Mouse (Mus musculus): ENCODE data around the gene Trip12. TPM values are rescaled to one million over a fixed set of nuclear protein-coding genes. Genes with fewer than 3 reads are reported as not detected.

The Trip12 gene
- total RNA-seq, 2 experiments from 2014 or later = 113 to 203 TPM

DNA sequence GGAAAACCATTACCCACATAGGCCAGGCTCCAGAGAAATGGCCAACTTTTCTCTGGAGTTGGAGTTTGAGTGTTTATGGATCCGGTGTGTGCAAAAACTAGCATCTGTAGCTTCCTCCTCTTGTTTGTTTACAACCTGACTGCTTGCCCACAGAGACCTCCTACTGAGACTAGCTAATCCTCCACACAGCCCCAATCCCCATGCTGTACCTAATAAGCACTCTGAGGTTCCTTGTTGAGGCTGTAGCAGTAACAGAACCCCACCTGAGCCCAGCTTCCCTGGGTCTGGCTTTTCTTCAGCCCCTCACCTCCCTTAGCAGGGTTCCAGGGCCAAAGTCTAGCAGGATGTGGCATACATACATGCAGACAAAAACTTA, 20.9 kb upstream of the Trip12 start:
- no peak for ATAC-seq (replicated peaks; ENCODE audit: low FRiP score, poor library complexity, severe bottlenecking)

DNA sequence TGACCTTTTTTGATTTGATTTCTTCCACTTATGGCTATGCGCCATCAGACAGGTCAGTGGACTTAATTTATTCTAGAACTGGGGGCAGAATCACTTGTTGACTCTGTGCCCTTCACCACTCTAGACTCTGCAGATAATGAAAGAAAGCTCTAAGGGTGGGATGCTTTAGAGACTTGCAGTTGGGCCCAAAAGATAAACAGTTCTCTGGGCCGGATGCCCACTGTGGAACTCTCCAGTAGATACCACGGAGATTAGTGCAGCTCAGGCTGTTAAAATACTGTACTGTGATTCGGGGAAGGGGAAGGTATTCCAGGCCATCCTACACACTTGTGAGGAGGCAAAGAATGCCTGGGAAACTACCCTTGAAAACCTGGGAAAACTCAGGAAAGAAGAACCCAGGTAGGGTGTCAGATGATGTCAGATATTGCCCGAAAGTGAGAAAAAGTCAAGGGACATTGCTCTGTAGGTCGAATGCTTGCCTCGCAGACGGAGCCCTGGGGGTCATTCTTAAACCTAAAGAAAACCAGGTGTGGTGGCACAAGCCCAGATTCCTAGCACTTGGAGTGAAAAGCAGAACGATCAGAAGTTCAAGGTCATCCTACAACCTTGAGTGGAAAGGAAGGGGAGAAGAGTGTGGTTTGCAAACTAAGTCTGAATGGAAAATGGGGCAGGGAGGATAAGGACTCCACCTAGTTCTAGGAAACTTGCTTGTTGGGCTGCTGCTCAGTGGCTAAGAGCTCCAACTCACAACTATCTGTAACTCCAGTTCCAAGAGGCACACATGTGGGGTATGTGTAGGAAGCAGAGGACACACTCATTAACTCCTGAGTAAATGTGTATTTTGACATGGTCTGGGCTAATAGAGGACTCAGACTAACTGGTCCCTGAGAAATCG, 20.3 kb upstream of the Trip12 start:
- no peak for ATAC-seq (replicated peaks; ENCODE audit: low FRiP score, poor library complexity, severe bottlenecking)

DNA sequence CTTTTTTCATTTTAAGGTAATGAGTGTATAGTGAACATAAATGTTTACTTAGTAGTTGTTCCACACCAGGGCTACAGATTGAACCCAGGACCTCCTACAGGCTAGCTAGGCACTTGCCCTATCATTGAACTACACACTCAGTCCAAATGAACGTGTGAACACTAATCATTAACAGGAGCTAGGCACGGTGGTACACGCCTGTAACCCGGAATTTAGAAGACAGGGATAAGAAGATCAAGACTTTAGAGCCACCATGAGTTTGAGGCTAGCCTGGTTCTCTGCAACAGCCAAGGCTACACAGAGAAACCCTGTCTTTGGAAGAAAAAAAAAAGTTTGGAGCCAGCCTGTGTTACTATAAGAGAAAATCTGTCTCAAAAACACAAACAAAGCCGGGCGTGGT, 19.3 kb upstream of the Trip12 start:
- no peak for ATAC-seq (replicated peaks; ENCODE audit: low FRiP score, poor library complexity, severe bottlenecking)

DNA sequence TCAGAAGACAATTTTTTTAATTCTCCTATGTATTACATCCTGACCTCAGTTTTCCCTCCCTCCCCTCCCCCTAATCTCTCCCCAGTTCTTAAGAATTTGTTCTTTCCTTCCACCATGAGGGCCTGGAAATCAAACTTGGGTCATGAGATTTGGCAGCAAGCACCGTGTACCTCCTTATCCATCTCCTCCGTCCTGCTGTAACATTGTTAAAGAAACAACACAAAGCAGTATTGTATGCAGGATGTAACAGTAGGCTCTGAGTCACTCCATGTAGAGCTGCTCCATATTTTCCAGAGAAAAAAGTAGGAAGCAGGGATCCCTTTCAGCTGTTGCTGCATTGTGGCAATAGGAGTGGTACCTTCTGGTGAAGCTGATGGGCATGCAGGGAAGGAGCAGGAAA, 15.4 kb upstream of the Trip12 start:
- ATAC-seq (replicated peaks; ENCODE audit: low FRiP score, poor library complexity, severe bottlenecking) = no peak

DNA sequence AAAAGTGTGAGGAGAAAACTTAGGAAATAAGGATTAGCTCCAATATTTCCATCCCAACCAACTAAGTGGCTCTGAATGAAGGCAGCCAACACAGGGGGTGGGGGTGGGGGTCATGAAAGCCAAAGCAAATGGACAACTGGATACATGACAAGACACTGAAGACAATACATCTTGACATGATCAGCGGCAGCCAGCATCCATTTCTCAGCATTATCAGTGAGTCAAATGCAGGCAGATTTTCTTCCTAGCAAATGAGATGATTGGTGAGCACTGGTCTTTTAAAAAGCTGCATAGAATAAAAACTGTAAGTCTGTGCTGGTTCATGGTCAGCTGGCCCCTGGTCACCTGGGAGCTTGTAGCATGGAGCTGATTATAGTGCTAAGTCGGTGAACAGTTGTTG, 14.7 kb upstream of the Trip12 start:
- ATAC-seq (replicated peaks; ENCODE audit: low FRiP score, poor library complexity, severe bottlenecking) = no peak

DNA sequence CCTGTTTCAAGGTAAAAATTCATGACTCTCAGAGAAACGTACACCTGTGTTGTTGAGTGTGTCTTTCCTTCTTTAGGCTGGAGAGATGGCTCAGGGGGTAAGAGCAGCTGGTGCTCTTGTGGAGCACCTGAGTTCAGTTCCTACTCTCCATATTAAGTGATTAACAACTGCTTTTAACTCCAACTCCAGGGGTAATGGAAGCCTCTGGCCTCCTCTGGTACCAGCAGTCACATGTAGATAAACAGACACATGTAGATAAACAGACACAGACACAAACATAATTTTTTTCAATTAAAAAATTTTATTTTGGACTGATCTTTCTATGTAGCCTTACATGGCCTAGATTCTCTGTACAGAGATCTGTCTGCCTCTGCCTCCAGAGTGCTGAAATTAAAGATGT, 13.4 kb upstream of the Trip12 start:
- no peak for ATAC-seq (replicated peaks; ENCODE audit: low FRiP score, poor library complexity, severe bottlenecking)

DNA sequence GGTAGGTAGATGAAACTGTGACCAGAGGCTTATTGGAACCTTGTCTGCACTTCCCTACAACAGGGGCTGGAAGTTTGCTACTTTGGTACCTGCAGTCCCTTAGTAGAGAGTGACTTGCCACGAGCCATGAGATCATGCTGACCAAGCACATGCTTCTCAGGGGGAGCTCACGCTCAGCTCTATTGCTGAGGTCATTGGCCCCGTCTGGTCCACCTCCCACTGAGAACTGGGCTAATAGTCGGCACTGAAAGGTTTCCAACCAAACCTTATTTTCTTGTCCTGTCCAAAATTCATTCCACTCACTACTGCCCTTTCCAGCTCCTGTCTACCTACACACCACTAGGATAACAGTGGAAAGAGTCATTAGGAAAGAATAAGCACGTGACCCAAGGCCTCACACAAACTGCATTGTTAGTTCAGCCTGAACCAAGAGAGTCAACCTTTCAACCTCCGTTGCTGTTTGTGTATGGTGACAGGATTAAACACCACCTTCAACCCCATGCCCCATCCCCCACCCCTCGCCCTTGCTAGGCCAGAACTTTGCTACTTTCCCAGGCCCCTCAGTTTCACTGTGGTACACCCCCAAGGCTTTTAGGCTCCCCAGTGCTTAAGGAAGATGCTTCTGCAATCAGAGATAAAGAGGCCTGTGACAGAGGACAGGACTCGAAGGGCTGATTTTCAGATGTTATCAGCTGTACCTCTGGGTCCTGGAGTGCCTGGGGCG, 11.4 kb upstream of the Trip12 start:
- ATAC-seq (replicated peaks; ENCODE audit: low FRiP score, poor library complexity, severe bottlenecking) = no peak

DNA sequence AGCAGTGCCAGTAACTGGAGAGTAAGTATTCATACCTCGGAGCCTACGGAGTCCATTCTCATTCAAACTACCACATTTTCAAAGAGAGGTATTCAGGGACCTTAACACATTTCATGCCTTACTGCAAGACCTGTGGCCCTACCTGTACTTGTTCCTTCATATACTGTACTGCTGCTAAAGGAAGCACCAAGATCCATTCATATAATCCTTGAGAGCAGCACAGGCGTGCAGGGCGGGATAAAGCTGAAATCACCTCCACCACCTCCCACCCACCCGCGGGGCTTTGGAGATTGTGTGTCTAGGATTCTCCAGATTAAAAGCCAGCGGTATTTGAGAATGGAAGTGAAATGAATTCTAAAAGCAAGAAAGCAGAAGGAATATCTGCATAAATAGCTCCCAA, 10.2 kb upstream of the Trip12 start:
- ATAC-seq (replicated peaks; ENCODE audit: low FRiP score, poor library complexity, severe bottlenecking) = no peak

DNA sequence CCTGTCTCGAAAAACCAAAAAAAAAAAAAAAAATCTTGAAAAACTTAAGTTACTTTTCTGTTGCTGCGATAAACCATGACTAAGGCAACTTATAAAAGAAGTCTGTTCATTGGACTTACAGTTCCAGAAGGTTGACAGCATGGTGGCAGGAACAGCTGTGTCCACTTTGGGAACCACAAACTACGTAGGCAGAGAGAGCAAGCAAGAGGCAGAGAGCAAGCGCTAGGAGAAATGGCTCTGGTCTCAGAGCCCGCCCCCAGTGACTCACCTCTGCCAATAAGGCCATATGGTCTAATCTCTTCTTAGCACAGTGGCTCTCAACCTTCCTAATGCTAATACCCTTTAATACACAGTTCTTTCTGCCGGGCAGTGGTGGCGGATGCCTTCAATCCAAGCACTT, 9.5 kb upstream of the Trip12 start:
- no peak for ATAC-seq (replicated peaks; ENCODE audit: low FRiP score, poor library complexity, severe bottlenecking)

DNA sequence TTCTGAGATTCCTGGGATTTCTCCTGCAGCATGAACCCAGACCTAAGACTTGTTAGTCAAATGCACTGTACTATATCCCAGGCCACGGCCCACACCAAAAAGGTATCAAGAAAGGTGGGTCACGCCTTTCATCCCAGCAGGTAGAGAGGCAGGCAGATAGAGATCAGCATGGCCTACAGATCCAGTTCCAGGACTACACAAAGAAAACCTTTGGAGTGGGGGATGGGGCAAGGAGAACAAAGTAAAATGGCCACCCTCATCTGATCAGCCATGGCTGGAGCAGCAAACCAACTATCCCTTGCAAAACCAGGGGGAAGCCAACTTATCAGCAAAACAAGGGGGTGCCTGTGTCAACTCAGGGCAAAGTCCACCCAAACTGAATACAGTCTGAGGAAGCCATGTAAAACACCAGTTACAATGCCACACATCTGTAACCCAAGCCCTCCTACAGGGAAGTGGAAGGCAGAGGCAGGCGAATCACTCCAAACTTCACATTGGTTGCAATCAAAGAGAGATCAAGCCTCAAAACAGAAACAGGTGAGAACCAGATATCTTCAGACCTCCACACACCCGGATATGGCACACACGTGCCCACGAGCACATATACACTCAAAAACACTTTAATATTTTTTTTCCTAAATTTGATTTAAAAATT, 8.6 kb upstream of the Trip12 start:
- no peak for ATAC-seq (replicated peaks; ENCODE audit: low FRiP score, poor library complexity, severe bottlenecking)

DNA sequence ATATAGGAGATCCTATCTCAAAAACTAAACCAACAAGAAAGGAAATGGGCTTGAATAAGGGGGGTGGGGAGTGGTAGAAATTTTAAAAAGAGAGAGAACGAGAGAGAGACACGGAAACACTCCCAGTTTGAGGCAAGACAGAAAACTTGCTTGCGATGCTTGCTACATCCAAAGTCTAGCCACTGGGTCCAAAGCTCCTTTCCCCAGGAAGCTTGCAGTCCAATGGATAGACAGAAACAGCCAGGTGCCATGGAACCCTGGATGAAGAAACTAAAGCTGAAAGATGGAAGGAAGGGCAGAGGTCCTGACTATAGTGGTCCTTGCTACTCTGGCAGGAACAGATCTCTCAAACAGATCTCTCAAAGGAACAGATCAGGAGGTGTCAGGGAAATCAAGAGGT, 8.0 kb upstream of the Trip12 start:
- no peak for ATAC-seq (replicated peaks; ENCODE audit: low FRiP score, poor library complexity, severe bottlenecking)

DNA sequence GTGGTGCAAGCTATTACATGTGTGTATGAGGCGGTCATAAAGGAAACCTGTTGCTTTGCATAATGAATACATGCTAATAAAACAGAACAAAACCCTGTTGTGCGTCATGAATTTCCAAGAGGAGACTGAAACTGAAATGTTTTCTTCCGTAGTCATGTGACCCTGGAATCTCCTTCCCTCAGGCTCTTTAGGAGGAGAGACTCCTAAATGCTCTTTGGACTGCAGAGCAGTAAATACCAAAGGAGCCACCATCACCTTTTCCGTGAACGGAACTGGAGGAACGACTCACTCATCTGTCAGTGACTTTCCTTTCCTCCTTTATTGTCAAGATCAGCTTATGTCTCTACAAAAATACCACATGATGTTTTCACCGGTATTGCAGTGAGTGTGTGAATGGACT, 7.4 kb upstream of the Trip12 start:
- ATAC-seq (replicated peaks; ENCODE audit: low FRiP score, poor library complexity, severe bottlenecking) = no peak

DNA sequence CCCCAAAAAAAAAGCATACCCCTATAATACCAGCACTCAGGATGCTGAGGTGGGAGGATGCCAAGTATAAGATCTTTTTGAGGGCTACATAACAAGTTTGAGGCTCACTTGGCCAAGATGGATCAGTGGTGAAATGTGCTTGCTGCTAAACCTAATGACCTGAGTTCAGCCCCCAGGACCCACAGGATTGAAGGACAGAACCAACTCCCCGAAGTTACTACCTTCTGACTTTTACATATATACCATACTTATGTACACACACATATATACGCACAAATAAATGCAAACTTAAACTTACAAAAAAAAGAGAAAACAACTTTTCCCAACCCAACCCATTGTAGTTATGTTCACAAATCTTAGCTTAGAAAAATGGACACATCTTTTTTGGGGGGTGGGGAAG, 3.0 kb upstream of the Trip12 start:
- ATAC-seq (replicated peaks; ENCODE audit: low FRiP score, poor library complexity, severe bottlenecking) = no peak

DNA sequence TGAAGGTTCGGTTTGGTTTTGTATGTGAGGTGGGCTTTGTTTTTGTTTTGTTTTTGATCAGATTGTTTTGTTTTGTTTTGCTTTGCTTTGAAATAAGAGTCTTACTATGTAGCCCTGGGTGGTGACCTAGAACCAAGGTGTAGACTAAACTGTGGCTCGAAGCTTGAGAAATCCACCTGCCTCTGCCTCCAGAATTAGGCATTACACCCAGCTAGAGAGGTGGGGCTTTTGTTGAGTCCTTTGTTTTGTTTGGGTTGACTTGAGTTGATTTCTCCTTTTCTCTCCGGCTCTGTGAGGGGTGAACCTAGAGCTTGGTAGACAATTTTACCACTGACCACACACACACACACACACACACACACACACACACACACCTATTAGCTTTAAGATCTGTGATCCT, 745 bp upstream of the Trip12 start:
- ATAC-seq (replicated peaks; ENCODE audit: low FRiP score, poor library complexity, severe bottlenecking) = no peak

DNA sequence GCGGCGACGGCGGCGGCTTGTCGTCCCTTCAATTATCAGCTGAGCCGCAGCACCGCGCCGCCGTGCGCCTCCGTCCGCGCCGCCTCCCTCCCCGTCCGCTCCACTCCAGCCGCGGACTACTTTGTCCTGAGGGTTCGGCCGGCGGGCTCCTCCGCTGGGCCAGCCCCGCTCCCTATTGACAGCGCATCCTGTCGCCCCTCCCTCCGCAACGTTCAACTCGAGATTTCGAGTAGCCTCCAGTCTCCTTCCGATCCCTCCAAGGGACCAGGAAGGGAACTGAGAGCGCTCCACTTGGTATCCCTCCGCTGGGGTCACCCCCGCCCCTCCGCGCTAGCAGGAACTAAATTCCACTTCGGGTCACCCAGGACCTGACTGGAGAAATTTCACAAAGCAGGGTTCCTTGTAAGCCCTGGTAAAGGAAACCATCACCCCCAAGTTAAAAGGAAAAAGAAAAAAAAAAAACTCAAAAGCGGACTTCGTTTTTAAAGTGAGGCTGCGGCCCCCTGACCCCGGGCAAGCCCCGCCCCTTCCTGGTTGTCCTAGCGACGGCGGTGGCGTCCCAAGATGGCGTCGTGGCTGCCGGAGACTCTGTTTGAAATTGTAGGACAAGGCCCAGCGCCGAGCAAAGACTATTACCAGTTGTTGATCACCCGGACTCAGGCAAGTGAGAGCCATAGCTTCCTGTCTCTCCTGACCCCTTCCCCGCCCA, 853 bp downstream of the Trip12 start, which contains the start of gene Fbxo36:
Gene Fbxo36 (plus strand): TSS at position 533 of the 709 bp plus-strand sequence.
- ATAC-seq (replicated peaks; ENCODE audit: low FRiP score, poor library complexity, severe bottlenecking) = peak; percentile 86

DNA sequence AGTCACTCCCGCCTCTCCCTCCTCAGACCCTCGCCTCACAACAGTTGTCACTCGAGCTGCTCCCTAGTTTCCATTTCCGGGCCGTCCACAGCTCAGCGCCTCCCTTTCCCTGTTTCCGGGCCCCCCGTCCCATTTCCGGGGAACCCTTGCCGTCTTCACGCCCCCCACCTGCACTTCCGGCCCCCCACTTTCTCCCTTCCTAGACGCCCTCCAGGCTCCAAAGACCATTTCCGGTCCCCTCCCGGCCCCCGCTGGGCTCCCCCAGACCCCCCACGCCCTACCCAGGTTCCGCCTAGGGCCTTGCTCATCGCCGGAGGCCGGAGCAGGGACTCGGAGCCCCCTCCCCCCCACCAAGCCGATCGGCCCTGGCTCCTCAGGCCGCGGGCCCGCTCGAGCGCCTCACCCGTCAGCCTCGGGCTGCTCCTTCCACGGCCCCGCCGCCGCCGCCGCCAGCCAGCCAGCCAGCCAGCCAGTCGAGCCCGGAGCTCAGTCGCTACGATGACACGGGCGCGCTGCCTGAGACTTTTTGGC, 1.6 kb downstream of the Trip12 start:
- no peak for ATAC-seq (replicated peaks; ENCODE audit: low FRiP score, poor library complexity, severe bottlenecking)

DNA sequence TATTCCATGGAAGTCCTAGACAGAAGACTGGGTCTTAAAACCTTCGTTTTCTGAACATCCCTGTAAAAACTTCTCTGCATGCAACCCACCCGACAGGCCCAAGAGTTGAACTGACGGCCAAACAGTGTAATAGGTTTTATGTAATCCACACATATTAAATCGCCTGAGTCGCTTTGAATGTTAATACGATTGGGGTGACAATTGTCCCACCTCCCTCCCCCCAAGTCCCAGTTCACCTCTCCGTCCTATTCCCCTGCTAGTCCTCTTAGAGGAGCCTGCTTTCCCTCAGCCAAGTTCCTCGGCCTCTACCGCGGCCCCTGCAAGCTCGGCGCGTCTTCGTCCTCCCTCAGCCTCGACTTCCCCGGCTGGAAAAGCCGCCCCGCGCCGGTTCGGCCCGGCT, 2.2 kb downstream of the Trip12 start:
- no peak for ATAC-seq (replicated peaks; ENCODE audit: low FRiP score, poor library complexity, severe bottlenecking)

DNA sequence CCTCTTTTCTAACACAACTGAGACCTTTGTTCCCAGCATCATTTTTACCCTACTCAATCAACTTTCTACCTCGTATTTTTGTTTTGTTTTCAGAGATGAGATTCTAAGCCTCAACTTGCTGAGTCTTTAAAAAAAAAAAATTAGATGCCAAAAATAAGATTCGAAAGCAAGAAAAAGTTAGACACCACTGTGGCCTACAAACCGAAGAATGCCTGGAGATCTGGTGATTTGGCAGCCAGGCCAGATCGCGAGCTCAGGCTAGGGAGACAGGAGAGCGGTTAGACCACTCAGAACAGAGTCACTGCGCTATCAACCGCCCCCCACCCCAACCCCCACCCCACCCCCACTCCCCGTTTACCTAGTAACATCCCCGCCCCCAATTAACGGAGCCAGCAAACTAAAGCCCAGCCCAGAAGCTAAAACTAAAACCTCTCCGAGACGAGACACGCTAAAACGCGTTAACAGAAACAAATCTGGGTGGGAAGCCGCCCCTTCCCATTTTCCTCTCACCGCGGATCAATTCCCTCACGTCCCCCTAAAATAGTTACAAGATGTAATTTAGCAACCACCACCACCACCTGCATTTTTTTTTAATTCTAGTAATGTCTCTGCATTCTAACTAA, 2.7 kb downstream of the Trip12 start:
- ATAC-seq (replicated peaks; ENCODE audit: low FRiP score, poor library complexity, severe bottlenecking) = no peak

DNA sequence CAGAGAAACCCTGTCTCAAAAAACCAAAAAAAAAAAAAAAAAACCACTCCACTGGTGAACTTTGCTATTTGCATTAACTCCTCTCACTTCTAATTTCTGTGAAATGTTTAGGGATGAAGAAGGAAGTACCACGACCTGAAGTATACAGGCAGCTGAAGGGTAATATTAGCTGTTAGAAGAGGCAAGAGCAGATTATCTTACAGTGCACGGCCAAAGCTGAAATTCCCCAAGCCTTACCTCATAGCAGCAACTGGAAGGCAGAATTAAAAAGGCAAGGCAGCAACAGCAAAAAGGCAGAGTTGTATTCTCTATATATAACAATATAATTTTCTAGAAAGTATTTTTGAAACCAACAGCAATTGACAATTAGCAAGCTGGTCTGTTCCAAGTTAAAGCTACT, 15.2 kb downstream of the Trip12 start:
- ATAC-seq (replicated peaks; ENCODE audit: low FRiP score, poor library complexity, severe bottlenecking) = no peak

DNA sequence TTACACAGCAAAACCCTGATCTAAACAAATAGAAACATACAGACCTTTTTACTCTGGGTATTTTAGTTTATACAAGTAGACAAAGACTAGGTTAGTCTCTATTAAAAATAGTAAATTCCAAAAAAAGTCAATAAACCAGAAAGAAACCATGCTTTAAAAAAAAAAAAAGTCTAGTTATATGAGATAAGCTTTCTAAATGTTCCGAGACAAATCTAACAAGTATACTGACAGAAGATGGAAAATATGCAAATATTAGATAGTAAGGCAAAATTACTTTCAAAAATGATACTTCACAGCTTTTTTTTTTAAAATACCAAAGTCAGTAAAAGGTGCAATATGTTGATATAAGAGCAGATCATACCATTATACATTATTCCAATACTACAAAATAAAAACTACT, 22.7 kb downstream of the Trip12 start:
- ATAC-seq (replicated peaks; ENCODE audit: low FRiP score, poor library complexity, severe bottlenecking) = no peak

Measured in erythroid progenitor cell, adult 5-6 weeks (primary cell).